Mouse (Mus musculus): ENCODE measurements around the gene Olfr625-ps1. TPM values are rescaled to one million over a fixed set of nuclear protein-coding genes. Genes with fewer than 3 reads are reported as not detected.
"Not testable (repeated sequence)": the region's sequence is repeated elsewhere in the genome, so short reads cannot be mapped to it uniquely, and the experiment has no call there.

Gene Olfr625-ps1
- polyA plus RNA-seq, 1 experiment: not detected

DNA sequence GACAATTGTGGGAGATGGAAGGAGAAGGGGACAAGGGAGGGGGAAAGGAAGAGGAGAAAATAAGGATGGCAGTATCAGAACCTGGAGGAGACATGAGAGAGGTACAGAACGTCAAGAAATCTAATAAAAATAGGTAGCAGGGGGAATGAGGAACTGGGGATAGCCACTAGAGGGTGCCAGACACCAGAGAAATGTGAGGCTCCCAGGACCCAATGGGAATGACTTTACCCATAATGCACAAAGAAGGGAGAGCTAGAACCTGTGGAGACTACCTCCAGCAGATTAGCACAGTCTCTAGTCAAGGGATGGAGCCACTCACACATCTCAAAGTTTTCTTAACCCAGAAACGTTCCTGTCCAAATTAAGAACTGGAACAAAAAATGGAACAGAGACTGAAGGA, 29.5 kb downstream of the Olfr625-ps1 start:
- no peak for TF ChIP-seq POLR2A (IDR thresholded peaks at IDR 0.05; ENCODE audit: control insufficient read depth, low read depth, low read length)
- no peak for TF ChIP-seq CTCF (IDR thresholded peaks at IDR 0.05; ENCODE audit: control insufficient read depth, insufficient read depth, insufficient replicate concordance, low read depth, low read length)
- Histone ChIP-seq H3K36me3 (ENCODE audit: control insufficient read depth, insufficient read depth, low read length) (no peaks in the 10 kb centered on the region), H3K4me3 (ENCODE audit: control insufficient read depth, low read depth, low read length) (no peak overlapping the region), H3K27me3 (ENCODE audit: control insufficient read depth, insufficient read depth, low read length) (no peaks in the 10 kb centered on the region), H3K27ac (ENCODE audit: control insufficient read depth, insufficient read depth, low read depth, low read length) (no peak overlapping the region), H3K4me1 (ENCODE audit: control insufficient read depth, insufficient read depth, low read length) (no peaks in the 10 kb centered on the region)

GRCm38 (mm10) chr7:103714371-103714770, 31.9 kb downstream of the Olfr625-ps1 start, which contains the start of gene Olfr243:
TSS of gene Olfr243 (plus strand) at chr7:103714671.
- no peaks in the 10 kb centered on the region for H3K4me1 ChIP-seq (ENCODE audit: control insufficient read depth, insufficient read depth, low read length)
- H3K27ac ChIP-seq (ENCODE audit: control insufficient read depth, insufficient read depth, low read depth, low read length): no peak within 1 kb of the TSS
- no peaks in the 10 kb centered on the region for H3K27me3 ChIP-seq (ENCODE audit: control insufficient read depth, insufficient read depth, low read length)
- TF ChIP-seq POLR2A (IDR thresholded peaks at IDR 0.05; ENCODE audit: control insufficient read depth, low read depth, low read length) (no peak), CTCF (IDR thresholded peaks at IDR 0.05; ENCODE audit: control insufficient read depth, insufficient read depth, insufficient replicate concordance, low read depth, low read length) (no peak)
- no peak within 1 kb of the TSS for H3K4me3 ChIP-seq (ENCODE audit: control insufficient read depth, low read depth, low read length)
- H3K36me3 ChIP-seq (ENCODE audit: control insufficient read depth, insufficient read depth, low read length): no peaks in the 10 kb centered on the region

DNA sequence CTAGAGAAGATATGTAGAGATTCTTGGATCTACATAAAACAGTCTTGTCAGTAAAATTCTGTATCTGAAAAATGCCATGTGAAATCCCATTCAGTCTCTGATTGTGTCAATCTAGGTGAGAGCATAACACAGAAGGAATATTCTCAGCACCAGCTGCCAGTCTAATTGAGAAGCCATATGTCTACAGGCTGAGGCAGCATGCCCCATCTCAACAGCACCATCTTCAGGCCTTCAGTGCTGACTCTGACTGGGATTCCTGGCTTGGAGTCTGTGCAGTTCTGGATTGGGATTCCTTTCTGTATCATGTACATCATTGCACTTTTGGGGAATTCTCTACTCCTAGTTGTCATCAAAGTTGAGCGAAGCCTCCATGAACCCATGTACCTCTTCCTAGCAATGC, 33.9 kb downstream of the Olfr625-ps1 start:
- not testable (repeated sequence) for H3K4me1 ChIP-seq (ENCODE audit: control insufficient read depth, insufficient read depth, low read length)

DNA sequence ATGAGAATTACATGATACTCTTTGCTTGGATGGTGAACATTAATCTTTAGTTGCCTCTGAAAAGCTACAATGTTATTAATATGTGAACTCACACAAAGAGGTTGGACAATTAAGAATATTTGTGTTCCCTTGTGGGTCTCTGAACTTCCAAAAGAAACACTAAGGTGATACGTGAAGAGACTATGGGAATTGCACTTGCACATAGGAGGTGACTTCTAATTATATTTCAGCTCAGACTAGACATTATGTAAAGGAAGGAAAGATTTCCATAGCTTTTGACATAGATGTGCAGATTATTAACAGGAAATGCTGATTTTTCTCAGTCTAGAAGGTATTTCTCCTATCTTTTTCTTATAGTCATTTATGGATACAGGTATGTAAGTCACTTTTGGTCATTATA, 47.6 kb downstream of the Olfr625-ps1 start, which contains the start of gene Olfr628:
Olfr628 (plus strand) TSS at position 301 of the 400 bp plus-strand sequence.
- no peak within 1 kb of the TSS for H3K27ac ChIP-seq (ENCODE audit: control insufficient read depth, insufficient read depth, low read depth, low read length)
- no peaks in the 10 kb centered on the region for H3K4me1 ChIP-seq (ENCODE audit: control insufficient read depth, insufficient read depth, low read length)
- H3K27me3 ChIP-seq (ENCODE audit: control insufficient read depth, insufficient read depth, low read length): no peaks in the 10 kb centered on the region
- no peak within 1 kb of the TSS for H3K4me3 ChIP-seq (ENCODE audit: control insufficient read depth, low read depth, low read length)
- no peaks in the 10 kb centered on the region for H3K36me3 ChIP-seq (ENCODE audit: control insufficient read depth, insufficient read depth, low read length)
- TF ChIP-seq CTCF (IDR thresholded peaks at IDR 0.05; ENCODE audit: control insufficient read depth, insufficient read depth, insufficient replicate concordance, low read depth, low read length) (no peak), POLR2A (IDR thresholded peaks at IDR 0.05; ENCODE audit: control insufficient read depth, low read depth, low read length) (no peak)

More for the DNA sequence above, 33.9 kb downstream of the Olfr625-ps1 start:
- not testable (repeated sequence) for H3K27me3 ChIP-seq (ENCODE audit: control insufficient read depth, insufficient read depth, low read length); H3K36me3 ChIP-seq (ENCODE audit: control insufficient read depth, insufficient read depth, low read length); H3K27ac ChIP-seq (ENCODE audit: control insufficient read depth, insufficient read depth, low read depth, low read length); H3K4me3 ChIP-seq (ENCODE audit: control insufficient read depth, low read depth, low read length)

Other genes with a start within 250 kb of the Olfr625-ps1 start
- not detected in 2 replicates for gene Olfr605, start 237.3 kb upstream of the Olfr625-ps1 start, polyA plus RNA-seq (2012; rRNA removed)
- gene Olfr606, start 233.7 kb upstream of the Olfr625-ps1 start, polyA plus RNA-seq (2012; rRNA removed): not detected in 2 replicates
- gene Olfr607, start 218.6 kb upstream of the Olfr625-ps1 start, polyA plus RNA-seq (2012; rRNA removed): not detected in 2 replicates
- gene Olfr608, start 212.8 kb upstream of the Olfr625-ps1 start, polyA plus RNA-seq (2012; rRNA removed): not detected in 2 replicates
- gene Olfr609, start 184.7 kb upstream of the Olfr625-ps1 start, polyA plus RNA-seq (2012; rRNA removed): not detected in 2 replicates
- 0.14 TPM in 1 of 2 replicates, not detected in the other for gene Olfr610, start 170.6 kb upstream of the Olfr625-ps1 start, polyA plus RNA-seq (2012; rRNA removed)
- 0.15 TPM in 1 of 2 replicates, not detected in the other for gene Olfr611, start 161.9 kb upstream of the Olfr625-ps1 start, polyA plus RNA-seq (2012; rRNA removed)
- gene Olfr612, start 140.0 kb upstream of the Olfr625-ps1 start, polyA plus RNA-seq (2012; rRNA removed): not detected in 2 replicates
- not detected in 2 replicates for gene Olfr613, start 134.6 kb upstream of the Olfr625-ps1 start, polyA plus RNA-seq (2012; rRNA removed)
- not detected in 2 replicates for gene Olfr615, start 126.6 kb upstream of the Olfr625-ps1 start, polyA plus RNA-seq (2012; rRNA removed)
- gene Olfr616, start 113.6 kb upstream of the Olfr625-ps1 start, polyA plus RNA-seq (2012; rRNA removed): 0.22 and 0.25 TPM in 2 replicates
- not detected in 2 replicates for gene Olfr617, start 109.7 kb upstream of the Olfr625-ps1 start, polyA plus RNA-seq (2012; rRNA removed)
- not detected in 2 replicates for gene Olfr618, start 92.6 kb upstream of the Olfr625-ps1 start, polyA plus RNA-seq (2012; rRNA removed)
- gene Olfr619, start 82.1 kb upstream of the Olfr625-ps1 start, polyA plus RNA-seq (2012; rRNA removed): not detected in 2 replicates
- not detected in 2 replicates for gene Olfr620, start 70.2 kb upstream of the Olfr625-ps1 start, polyA plus RNA-seq (2012; rRNA removed)
- not detected in 2 replicates for gene Olfr622, start 40.0 kb upstream of the Olfr625-ps1 start, polyA plus RNA-seq (2012; rRNA removed)
- gene Olfr623, start 19.0 kb upstream of the Olfr625-ps1 start, polyA plus RNA-seq (2012; rRNA removed): not detected in 2 replicates
- 0.02 TPM in 1 of 2 replicates, not detected in the other for gene Olfr624, start 11.5 kb upstream of the Olfr625-ps1 start, polyA plus RNA-seq (2012; rRNA removed)
- not detected in 2 replicates for gene Olfr243, start 32.0 kb downstream of the Olfr625-ps1 start, polyA plus RNA-seq (2012; rRNA removed)
- gene Olfr628, start 47.7 kb downstream of the Olfr625-ps1 start, polyA plus RNA-seq (2012; rRNA removed): not detected in 2 replicates
- not detected in 2 replicates for gene Olfr629, start 62.2 kb downstream of the Olfr625-ps1 start, polyA plus RNA-seq (2012; rRNA removed)
- not detected in 2 replicates for gene Olfr630, start 74.6 kb downstream of the Olfr625-ps1 start, polyA plus RNA-seq (2012; rRNA removed)
- not detected in 2 replicates for gene Olfr69, start 88.9 kb downstream of the Olfr625-ps1 start, polyA plus RNA-seq (2012; rRNA removed)
- not detected in 2 replicates for gene Olfr68, start 97.0 kb downstream of the Olfr625-ps1 start, polyA plus RNA-seq (2012; rRNA removed)
- not detected in 2 replicates for gene Olfr67, start 109.1 kb downstream of the Olfr625-ps1 start, polyA plus RNA-seq (2012; rRNA removed)
- gene Hbb-bt, start 131.3 kb downstream of the Olfr625-ps1 start, polyA plus RNA-seq (2012; rRNA removed): 8.1 and 11.1 TPM in 2 replicates
- 78.9 and 88.8 TPM in 2 replicates for gene Hbb-bs, start 145.4 kb downstream of the Olfr625-ps1 start, polyA plus RNA-seq (2012; rRNA removed)
- not detected in 2 replicates for gene Hbb-bh2, start 157.8 kb downstream of the Olfr625-ps1 start, polyA plus RNA-seq (2012; rRNA removed)
- not detected in 2 replicates for gene Hbb-bh1, start 160.4 kb downstream of the Olfr625-ps1 start, polyA plus RNA-seq (2012; rRNA removed)
- gene Hbb-y, start 170.5 kb downstream of the Olfr625-ps1 start, polyA plus RNA-seq (2012; rRNA removed): 0.19 and 0.26 TPM in 2 replicates
- gene Olfr66, start 203.5 kb downstream of the Olfr625-ps1 start, polyA plus RNA-seq (2012; rRNA removed): not detected in 2 replicates
- gene Olfr64, start 211.8 kb downstream of the Olfr625-ps1 start, polyA plus RNA-seq (2012; rRNA removed): not detected in 2 replicates
- gene Olfr65, start 220.8 kb downstream of the Olfr625-ps1 start, polyA plus RNA-seq (2012; rRNA removed): not detected in 2 replicates
- not detected in 2 replicates for gene Olfr631, start 246.1 kb downstream of the Olfr625-ps1 start, polyA plus RNA-seq (2012; rRNA removed)